Mouse (Mus musculus) left cerebral cortex, adult 18-20 months (tissue): ENCODE results near the gene Marcksl1. TPM values are rescaled to one million over a fixed set of nuclear protein-coding genes. Genes with fewer than 3 reads are reported as not detected.
"Not testable (repeated sequence)": the region's sequence is repeated elsewhere in the genome, so short reads cannot be mapped to it uniquely, and the experiment has no call there.

Experiments
- DNase-seq, 2 experiments: peaks; one replicate each; pipeline ENCODE4 v3.0.0; 2021 to 2022; ENCODE audit warnings: low spot score in 2 of 2, mixed read lengths in 1 of 2
- total RNA-seq, 2 experiments: library from RNA; stranded (reverse); gene quantifications; 2 replicates each; pipeline ENCODE4 v1.2.3; 2021

The Marcksl1 gene
- total RNA-seq, 2 experiments from 2014 or later: 58.3 to 84.6 TPM

- no peak for DNase-seq
Measured at GRCm38 (mm10) chr4:129508834-129509600, 4.4 kb upstream of the Marcksl1 start.

DNA sequence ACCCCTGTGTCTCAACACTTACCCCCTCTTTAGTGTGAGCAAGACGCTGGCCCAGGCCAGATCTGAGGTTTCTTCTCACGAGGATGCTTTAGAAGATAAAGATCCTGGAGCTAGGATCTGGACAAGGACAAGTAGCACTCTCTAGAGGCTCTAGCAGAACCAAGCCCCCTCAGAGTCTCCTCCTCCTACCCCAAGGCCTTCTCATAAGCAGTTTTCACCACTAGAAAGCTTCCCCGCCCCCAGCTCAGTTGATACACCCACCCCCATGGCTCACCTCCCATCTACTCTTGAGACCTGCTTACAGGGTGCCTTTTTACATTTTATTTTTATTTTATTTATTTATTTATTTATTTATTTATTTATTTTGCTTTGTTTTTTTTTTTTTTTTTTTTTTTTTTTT lies 3.7 kb upstream of the Marcksl1 start:
- no peak for DNase-seq

DNA sequence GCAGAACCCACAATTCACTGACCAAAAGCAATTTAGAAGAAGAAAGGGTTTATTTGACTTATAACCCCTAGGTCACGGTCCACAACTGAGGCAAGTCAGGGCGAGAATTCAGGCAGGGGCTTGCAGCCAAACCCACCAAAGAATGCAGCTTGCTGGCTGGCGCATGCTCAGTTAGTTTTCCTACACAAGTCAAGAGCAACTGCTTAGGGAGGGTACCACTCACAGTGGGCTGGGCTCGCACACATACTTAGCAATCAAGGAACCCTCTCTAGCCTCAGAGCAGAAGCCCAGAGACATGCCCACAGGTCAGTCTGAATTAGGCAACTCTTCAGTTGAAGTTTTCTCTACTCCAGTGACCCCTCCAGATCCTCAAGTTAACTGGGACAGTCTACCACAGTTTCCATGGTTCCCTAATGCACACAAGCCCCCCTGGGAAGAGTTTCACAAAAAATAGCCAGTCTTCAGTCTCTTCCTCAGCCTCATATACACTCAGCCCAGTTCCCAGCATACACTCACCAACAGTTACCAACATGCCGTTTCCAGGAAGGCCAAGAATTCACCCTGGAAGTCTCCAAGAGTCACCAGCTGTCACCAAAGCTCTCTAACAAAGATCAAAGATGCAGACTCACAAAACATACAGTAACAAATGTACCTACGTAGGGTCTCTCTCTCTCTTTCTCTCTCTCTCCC lies 2.5 kb upstream of the Marcksl1 start:
- no peak for DNase-seq

DNA sequence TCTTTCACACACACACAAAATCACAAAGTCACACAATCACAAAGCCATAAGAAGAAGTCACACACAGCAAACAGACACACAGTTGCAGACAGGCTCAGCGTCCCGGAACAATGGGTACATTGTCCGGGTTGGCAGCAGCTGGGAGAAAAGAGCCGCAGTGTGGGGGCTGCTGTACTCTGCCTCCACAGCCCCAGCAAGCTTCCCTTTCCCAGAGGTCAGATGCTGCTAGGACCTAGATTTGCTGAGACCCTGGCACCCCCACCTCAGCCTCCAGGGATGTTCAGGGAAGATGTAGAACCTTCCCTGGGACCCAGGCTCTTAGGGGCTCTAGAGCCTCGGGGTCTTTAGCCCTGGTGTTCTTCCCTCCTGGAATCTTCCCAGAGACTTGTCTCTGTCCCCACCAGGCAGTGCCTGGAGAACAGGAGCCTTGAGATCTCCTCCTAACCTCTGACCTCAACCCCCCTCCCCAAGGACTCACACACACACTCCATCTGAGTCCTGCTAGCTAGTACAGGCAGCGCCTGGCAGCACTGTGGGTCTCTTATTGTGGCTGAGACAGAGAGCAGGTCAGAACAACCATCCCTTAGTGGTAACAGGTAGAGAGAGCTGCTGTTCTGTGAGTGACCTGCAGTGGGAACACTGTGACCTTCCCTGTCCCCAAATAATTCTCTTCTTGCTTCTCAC lies 1.8 kb upstream of the Marcksl1 start:
- no peak for DNase-seq

- DNase-seq: no peak
Measured at GRCm38 (mm10) chr4:129513891-129514290, 510 bp downstream of the Marcksl1 start.

GRCm38 (mm10) chr4:129514300-129514898 lies 1.0 kb downstream of the Marcksl1 start:
- DNase-seq: no peak

- DNase-seq: no peak
Measured at GRCm38 (mm10) chr4:129516925-129517324, 3.5 kb downstream of the Marcksl1 start.

GRCm38 (mm10) chr4:129518519-129518918 lies 5.1 kb downstream of the Marcksl1 start:
- no peak for DNase-seq

DNA sequence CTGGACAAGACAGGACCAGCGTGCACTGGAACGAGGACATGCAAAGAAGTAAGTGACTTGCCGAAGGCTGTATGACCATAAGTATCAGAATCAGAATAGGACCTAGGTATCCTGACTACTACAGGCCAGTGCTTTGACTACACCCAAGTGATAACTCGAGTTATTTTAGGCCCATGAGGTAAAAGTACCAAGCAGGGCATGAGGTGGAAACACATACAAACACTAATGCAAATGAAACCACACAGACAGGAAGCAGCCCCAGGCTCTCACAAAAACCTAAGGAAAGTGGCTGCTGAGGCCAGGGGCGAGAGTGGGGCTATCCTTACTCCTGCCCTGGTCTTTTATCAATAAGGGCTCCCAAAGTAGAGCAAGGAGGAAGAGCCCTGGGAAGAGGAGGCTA lies 12.0 kb downstream of the Marcksl1 start:
- no peak for DNase-seq

GRCm38 (mm10) chr4:129525889-129526288 lies 12.5 kb downstream of the Marcksl1 start:
- no peak for DNase-seq

- DNase-seq: not testable (repeated sequence)
Measured at GRCm38 (mm10) chr4:129528901-129529300, 15.5 kb downstream of the Marcksl1 start.

- DNase-seq: no peak
Measured at GRCm38 (mm10) chr4:129540012-129540411, 26.6 kb downstream of the Marcksl1 start.

DNA sequence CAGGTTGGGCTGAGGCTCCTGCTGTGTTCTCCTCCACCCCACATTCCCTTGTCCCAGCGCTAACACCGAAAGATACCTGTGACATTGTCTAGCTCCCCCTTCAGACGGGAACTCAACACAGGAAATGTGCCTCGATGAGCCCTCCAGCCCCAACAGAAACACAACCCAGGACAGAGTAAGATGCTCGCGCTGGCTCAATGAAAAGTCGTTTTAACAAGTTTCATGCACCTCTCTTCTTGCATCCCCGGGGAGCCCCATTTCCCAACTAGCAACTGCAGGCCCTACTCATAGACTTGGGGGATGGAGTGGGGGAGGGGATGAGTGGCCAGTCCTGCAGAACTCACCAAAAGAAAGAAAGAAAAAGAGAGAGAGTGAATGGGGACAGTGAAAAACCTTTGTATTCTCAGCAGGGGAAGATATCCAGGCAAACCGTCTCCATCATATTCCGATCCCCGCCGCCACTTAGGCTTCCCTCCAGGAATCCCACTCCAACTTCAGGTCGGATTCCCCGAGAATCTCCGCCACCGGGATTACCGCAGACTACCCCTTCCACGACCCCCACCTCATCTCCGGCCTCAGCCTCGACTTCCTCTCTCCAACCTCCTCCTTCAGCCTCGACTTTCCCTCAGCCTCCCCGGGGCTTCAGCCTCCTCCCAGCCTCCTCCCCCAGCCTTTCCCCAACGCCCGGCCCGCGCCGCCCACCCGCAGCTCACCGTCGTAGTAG lies 28.6 kb downstream of the Marcksl1 start:
- DNase-seq: peak in 1 of 2 experiments; percentile 6

DNA sequence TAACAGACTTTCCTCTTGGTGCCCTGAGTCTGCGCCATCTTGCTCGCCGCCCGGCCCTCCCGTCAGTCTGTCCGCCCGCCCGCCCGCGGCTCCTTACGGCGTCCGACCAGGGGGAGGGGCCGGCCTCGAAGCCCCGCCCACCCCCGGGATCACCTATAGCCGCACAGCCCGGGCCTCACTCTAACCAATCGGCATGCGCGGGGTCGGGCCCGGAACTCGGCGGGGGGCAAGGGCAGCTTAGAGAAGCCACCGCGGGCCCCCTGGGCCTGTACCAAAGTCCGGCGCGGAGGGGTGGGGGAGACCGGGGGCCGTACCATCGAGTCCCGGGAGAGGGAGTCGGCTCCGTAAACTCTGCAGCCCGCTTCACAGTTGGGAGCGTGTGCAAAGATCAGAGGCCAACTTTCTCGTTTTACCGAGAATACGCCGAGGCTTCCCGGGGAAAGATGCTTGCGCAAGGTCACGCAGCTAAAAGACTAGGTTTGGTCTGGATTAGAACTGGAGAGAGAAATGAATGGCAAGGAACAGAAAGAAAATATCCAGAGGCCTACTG lies 29.3 kb downstream of the Marcksl1 start, which contains the start of gene Hdac1:
Gene Hdac1 (minus strand): TSS at position 122 of the 550 bp plus-strand sequence.
- DNase-seq: peak; percentile 92 to 94

GRCm38 (mm10) chr4:129544106-129544505 lies 30.7 kb downstream of the Marcksl1 start:
- DNase-seq: no peak

DNA sequence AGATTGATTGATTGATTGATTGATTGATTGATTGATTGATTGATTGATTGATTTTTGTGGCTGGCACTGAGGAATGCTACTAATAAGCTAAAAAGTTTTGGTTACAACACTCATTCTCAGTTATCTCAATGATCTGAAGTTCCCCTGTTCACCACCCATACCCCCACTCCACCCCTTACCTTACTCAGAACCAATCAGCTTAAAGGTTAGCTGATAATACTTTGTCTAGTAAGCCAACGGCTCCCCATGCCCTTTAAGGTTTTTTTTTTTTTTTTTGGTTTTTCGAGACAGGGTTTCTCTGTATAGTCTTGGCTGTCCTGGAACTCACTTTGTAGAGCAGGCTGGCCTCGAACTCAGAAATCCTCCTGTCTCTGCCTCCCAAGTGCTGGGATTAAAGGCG lies 34.2 kb downstream of the Marcksl1 start:
- not testable (repeated sequence) for DNase-seq

GRCm38 (mm10) chr4:129549306-129549705 lies 35.9 kb downstream of the Marcksl1 start:
- no peak for DNase-seq

DNA sequence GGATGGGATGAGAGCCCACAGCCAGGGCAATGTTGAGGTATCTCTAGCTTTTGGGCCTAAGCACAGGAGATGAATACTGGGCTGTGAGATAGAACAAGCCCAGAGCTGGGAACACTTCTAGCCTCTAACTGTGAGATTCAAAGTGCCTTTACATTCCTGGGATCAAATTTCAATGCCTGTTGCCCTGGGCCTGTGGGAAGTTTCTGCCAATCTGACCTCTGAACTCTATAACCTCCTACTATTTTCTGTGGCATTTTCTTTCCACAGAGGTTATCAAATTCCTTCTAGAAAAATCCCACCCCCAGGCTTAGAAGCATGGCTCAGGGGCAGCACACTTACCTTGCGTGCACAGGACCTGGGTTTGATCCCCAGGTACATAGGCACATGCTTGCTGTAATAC lies 36.9 kb downstream of the Marcksl1 start:
- no peak for DNase-seq

- DNase-seq: not testable (repeated sequence)
Measured at GRCm38 (mm10) chr4:129554512-129554911, 41.1 kb downstream of the Marcksl1 start.

- peak; percentile 20 to 37 for DNase-seq
Measured at GRCm38 (mm10) chr4:129555421-129555861, 42.1 kb downstream of the Marcksl1 start.
